Mouse (Mus musculus) ovary, postnatal 14 days (tissue): ENCODE measurements around the gene 2210010C04Rik.
"Not testable (repeated sequence)": the region's sequence is repeated elsewhere in the genome, so short reads cannot be mapped to it uniquely, and the experiment has no call there.

ENCODE experiments used
- DNase-seq: peaks from one replicate; pipeline ENCODE4 v3.0.0; 2022; ENCODE audit warnings: low spot score

2210010C04Rik gene

DNA sequence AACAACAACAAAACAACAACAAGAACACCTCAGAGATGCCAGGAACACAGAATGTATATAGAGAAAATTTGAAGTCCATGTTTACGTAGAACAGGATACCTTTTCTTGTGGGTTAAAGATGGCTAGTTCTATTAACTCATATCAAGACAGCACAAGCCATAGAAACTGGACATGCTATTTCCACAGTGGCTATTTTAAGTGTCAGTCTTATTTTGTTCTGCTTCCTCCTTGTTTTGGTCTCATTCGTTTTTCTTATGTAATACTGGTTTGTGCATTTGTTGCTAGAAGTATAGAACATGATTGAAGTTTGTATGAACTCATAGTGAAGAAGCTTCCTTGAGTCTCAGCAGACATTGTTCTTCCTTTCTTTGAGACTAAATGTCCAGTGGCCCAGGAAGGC, 16.2 kb downstream of the 2210010C04Rik start:
- DNase-seq = no peak

DNA sequence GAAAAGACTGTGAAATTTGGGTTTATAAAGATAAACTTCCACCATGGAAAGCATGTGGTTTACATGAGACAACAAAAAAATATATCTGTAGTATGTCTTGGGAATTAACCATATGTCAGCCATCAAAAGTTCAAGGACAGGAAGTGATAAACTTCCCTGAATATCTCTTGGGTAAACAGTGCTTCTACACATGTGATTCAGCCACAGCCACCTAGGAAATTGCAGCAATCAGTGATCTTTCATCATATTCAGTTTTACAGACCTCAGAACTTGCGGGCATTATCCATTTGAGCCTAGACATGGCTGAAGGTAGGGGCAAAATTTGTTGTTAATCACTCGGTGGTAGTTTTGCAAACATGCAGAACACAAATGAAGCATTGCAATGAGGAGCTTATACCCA, 16.7 kb downstream of the 2210010C04Rik start:
- DNase-seq = no peak

DNA sequence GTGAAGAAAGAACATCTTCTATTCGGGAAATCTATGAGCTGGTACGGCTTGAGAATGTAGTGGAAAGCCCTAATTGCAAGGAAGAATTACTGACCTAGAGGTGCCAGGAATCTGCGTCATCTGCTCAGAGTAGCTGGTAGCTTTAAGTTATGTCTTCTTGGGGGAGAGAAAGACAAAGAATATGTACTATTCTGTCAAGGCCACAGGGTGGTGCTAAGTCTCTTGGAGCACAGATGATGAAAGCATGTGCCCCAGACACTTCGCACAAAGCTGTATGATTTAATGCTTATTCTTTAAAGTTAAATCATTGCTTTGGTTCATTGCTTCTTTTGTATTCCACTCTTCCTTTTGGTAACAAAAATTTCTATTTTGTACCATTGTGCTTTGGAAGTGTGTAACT, 20.2 kb downstream of the 2210010C04Rik start:
- no peak for DNase-seq

DNA sequence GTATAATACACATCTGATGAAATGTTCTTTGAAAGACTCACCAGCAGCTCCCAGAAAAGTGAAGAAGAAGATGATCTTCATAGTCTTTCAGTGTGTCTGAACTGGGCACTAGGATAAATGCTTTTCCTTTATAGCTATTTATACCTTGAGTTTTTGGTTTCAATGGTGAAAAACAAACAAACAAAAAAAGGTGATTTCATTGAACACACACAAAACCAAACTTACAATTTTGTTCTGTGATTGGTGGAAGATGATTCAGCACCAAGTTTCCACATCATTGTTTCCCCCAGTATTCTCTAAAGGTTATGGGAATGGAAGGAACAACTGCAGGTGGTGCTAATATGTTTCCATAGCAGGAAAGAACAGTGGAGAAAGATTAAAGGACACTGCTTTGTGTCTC, 35.9 kb downstream of the 2210010C04Rik start, which contains the start of gene Gm2663:
Gene Gm2663 (minus strand): TSS at position 101 of the 400 bp plus-strand sequence.
- not testable (repeated sequence) for DNase-seq
